In the genomic region with DNA sequence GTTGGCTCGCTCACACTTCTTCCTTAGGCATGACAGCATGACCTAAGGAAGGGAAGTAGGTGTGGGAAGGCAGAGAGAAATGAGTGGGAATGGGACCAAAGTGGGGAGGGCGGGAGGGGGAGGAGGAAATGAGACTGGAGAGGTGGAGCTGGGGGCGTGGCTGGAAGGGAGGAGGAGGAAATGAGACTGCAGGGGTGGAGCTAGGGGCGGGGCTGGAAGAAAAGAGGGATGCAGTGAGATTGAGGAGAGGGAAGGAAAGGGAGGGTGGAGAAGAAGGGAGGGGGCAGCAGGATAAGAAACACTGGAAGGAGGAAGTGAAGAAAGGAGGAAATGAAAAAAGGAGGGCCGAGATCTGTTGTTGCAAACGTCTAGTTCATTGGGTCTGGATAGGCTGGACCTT, we compare ENCODE assay signal across 12 mouse cellular contexts. TPM values are rescaled to one million over a fixed set of nuclear protein-coding genes. Genes with fewer than 3 reads are reported as not detected.
A peak's percentile ranks its signal among the peaks of the same experiment; 100 is the strongest.
DNase-seq lines count a peak whose midpoint lies in the region; ATAC-seq and TF ChIP-seq lines count a peak whose summit lies in the region.
"Had no signal": no experiment of that assay in that cellular context is flagged by ENCODE, and none has a peak within 500 bp of the region (broad histone marks: within the 10 kb centered on the region; RNA-seq: fewer than 3 reads in every experiment).

No protein-coding gene starts in this region.

- H3K4me3 ChIP-seq in liver, embryonic 12.5 days: no peak overlapping the region
- no peak overlapping the region for H3K4me3 ChIP-seq in lung, embryonic 14.5 days (ENCODE audit: low read depth, low read length)
- H3K4me3 ChIP-seq: stomach, embryonic 15.5 days had no signal

- TF ChIP-seq CTCF in lung, embryonic 14.5 days (IDR thresholded peaks at IDR 0.05; ENCODE audit: low read depth): no peak

- intact Hi-C loops in left cerebral cortex, postnatal 25 days (cut with DNase I): loop anchor here (5.0 kb wide), 1 partner anchor 384 kb away; no protein-coding TSS in a partner anchor

- H3K9ac ChIP-seq in liver, embryonic 12.5 days: no peak overlapping the region
- no peak overlapping the region for H3K9ac ChIP-seq in lung, embryonic 14.5 days
- H3K9ac ChIP-seq: stomach, embryonic 15.5 days had no signal

- H3K4me1 ChIP-seq in liver, embryonic 12.5 days: peaks cover 10% of the 10 kb centered on the region; the same call in 1 of the 2 replicates
- H3K4me1 ChIP-seq in lung, embryonic 14.5 days (ENCODE audit: insufficient read depth): no peaks in the 10 kb centered on the region

- no peak for ATAC-seq in liver, embryonic 12.5 days
- ATAC-seq in lung, embryonic 14.5 days (ENCODE audit: insufficient read depth): no peak

- WGBS in liver, embryonic 12.5 days (ENCODE audit: insufficient replicate concordance): 25% methylated on average over 6 of the region's 6 CpGs
- WGBS in lung, embryonic 14.5 days: 40% methylated on average over 6 of the region's 6 CpGs

- H3K4me2 ChIP-seq in liver, embryonic 12.5 days: no peak overlapping the region
- no peak overlapping the region for H3K4me2 ChIP-seq in lung, embryonic 14.5 days
- H3K4me2 ChIP-seq: stomach, embryonic 15.5 days had no signal

- H3K27me3 ChIP-seq in liver, embryonic 12.5 days (replicated peaks): peaks cover 52% of the 10 kb centered on the region
- H3K27me3 ChIP-seq in lung, embryonic 14.5 days (ENCODE audit: insufficient read depth, low read length): peaks cover 36% of the 10 kb centered on the region

- DNase-seq in adrenal gland, postnatal 10 days: peak; percentile 17
- no peak for DNase-seq in adrenal gland, adult 8-10 months
- DNase-seq in liver: peak; percentile 39
- DNase-seq in lung, embryonic 14.5 days: peak; percentile 37
- DNase-seq in thymus, postnatal 10 days (ENCODE audit: low spot score in 2 of 2): peak; percentile 33 to 44
- DNase-seq in right cerebral cortex, postnatal 4 days: no peak
- no peak for DNase-seq in left cerebral cortex, postnatal 25 days (ENCODE audit: low spot score in 2 of 2)
- DNase-seq: cerebellum, adult 18-20 months; right cerebral cortex, postnatal 25 days had no signal

- no peaks in the 10 kb centered on the region for H3K36me3 ChIP-seq in liver, embryonic 12.5 days
- H3K36me3 ChIP-seq in lung, embryonic 14.5 days (ENCODE audit: insufficient read depth): no peaks in the 10 kb centered on the region
- H3K36me3 ChIP-seq: G1E; stomach, embryonic 15.5 days had no signal

- no peak overlapping the region for H3K27ac ChIP-seq in liver, embryonic 12.5 days
- H3K27ac ChIP-seq in lung, embryonic 14.5 days (ENCODE audit: low read depth): no peak overlapping the region
- H3K27ac ChIP-seq: stomach, embryonic 15.5 days had no signal

- no peaks in the 10 kb centered on the region for H3K9me3 ChIP-seq in liver, embryonic 12.5 days (replicated peaks)
- no peaks in the 10 kb centered on the region for H3K9me3 ChIP-seq in lung, embryonic 14.5 days (ENCODE audit: low read depth, low read length)
- H3K9me3 ChIP-seq: stomach, embryonic 15.5 days had no signal

RNA-seq across cellular contexts. Expression of a gene that starts 5.3 kb away (rescaled TPM):
- total RNA-seq in adrenal gland, postnatal 10 days (2021): 1 to 10 TPM; 2.5 to 7.2 TPM
- total RNA-seq in adrenal gland, adult 8-10 months (2022): 1 to 10 TPM; 1.4 to 3.1 (median 2.1) TPM
- 0.19 and 0.23 TPM in 2 replicates for polyA plus RNA-seq in liver, embryonic 12.5 days (2016; fragmentation: Nextera tagmentation; extraction: Ambion mirVana)
- polyA plus RNA-seq in lung, embryonic 14.5 days (2014; fragmentation: Nextera tagmentation; extraction: Ambion mirVana): 0.26 TPM in 2 replicates
- 1 to 10 TPM; 1.7 to 2.5 TPM for total RNA-seq in left cerebral cortex, postnatal 25 days (2021)
- polyA plus RNA-seq: G1E had no signal

Comparison
In these comparisons a context has a peak if more than half of its experiments do, and no peak if none do; other contexts are left out.
1. DNase-seq: peak in adrenal gland, postnatal 10 days (single experiment), liver (single experiment), lung, embryonic 14.5 days (single experiment) and thymus, postnatal 10 days (2 of 2); none in adrenal gland, adult 8-10 months (single experiment), right cerebral cortex, postnatal 4 days (single experiment) and left cerebral cortex, postnatal 25 days (0 of 2).